Mouse (Mus musculus) kidney, adult 2 months (tissue): ENCODE measurements around the gene Otog.

Experiments used
- CTCF ChIP-seq: fragments of 200-500 bp; conservative IDR thresholded peaks from 2 replicates; pipeline ENCODE4 v1.5.1; 2011; ENCODE audit warnings: low read depth, mild to moderate bottlenecking, control low read depth, low read length, moderate library complexity, mixed read lengths; ENCODE audit not compliant: insufficient read depth, insufficient read length
- POLR2A ChIP-seq: fragments of 200-500 bp; IDR thresholded peaks from one replicate; pipeline ENCODE4 v1.6.1; 2011; ENCODE audit warnings: low read depth, low read length, control low read depth

DNA sequence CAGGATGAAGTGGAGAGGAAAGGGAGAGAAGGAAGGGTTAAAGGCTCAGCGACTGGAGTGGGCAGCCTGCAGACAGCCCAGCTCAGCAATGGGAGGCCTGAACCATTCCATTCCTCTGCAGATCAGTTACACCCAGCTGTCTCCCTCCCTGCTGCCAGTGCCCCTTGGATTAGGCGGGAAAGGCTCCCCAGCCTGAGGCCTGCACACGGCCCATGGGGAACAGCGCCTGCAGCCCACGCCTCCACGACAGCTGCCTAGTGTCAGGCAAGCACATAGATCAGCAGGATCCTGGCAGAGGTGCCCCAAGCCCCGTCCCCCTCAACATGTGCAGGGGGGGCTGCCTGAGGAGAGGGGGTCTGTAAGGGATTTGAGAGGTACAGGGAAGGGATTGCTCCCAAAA lies 76.2 kb downstream of the Otog start:
- TF ChIP-seq CTCF: no peak
- no peak for TF ChIP-seq POLR2A
